Mouse (Mus musculus): Measurements from ENCODE around the gene Rcan3.

Gene Rcan3

DNA sequence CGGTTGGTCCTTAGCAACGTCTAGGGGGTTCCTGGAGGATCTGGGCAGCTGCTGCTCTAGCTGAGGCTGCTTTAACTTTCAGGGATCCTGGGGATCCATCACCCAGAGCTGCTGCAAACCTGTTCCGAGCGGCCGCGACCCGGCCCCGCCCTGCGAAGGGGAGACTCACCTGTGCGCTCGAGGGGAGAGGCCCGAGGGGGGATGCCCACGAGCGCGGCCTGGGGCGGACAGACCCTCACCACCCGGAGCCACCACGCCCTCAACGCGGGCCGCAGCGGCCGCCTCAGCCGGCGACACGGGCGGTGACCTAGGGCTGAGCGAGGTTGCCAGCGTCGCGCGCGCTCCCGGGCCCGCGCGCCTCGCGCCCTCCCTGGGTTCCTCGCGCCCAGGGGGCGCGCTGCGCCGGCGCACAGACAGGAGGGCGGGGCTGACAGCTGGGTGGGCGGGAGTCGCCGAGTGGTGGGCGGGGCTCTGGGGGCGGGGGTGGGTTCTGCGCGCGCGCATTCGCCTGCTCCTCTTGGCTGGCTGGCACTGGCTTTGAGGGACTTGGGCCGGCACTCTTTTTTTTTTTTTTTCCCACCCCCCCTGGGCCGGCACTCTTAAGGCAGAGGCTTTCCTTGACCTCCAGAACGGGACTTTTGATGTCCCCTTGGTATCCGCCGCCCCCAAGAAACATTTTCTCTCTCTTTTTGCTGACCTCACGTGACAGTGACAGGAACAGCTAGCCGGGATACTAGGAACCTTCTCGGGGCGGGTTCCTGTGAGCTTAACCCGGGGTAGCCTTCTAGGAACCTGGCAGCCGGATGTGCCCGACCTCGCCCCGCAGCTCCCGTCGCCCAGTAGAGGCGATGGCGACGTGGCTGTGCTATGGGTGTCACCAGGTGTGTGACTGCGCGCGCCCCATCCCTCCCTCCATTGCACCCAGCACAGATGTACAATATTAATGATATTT is at the start of gene Rcan3:
TSS of gene Rcan3 (minus strand) at position 411 of the 952 bp plus-strand sequence.
- DNase-seq (ENCODE audit: low read depth, low spot score), result peak; percentile 92

DNA sequence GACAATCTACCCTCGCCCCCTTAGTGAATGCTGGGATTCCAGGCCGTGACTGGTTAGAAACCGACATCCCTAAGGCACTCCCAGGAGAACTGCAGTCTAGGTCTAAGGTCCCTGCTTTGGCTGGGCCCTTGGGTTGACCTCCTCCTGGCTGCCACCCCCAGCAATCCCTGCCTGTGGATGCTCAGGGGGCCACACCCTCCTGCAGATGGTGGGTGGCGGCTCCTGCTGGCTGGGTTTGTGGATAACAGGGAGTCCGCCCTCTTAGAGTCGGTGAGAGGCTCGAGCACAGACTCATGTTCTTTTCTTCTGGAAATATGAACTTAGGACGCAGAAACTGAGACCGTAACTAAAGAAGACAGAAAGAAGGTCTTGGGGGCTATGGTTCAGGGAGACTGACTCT is 46.7 kb upstream of the Rcan3 start:
- DNase-seq (ENCODE audit: low read depth, low spot score), result no peak

DNA sequence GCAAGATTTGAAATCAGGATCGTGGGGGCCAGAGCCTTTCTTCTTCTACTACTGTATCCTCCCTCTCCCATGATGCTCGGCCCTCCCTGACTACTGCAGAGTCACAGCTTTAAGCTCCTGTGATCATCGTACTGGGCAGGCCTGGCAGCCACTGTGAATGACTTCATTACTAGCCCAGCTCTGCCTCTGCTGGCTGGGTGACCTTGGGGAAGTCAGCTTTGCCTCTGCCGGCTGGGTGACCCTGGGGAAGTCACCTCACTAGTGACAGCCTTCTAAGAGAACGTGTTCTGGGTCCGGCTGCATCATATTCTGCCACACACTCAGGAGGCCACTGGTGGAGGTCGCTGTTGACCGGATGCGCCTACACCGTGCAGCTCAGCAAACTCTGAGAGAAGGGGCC is 44.2 kb upstream of the Rcan3 start:
- no peak for DNase-seq (ENCODE audit: low read depth, low spot score)

GRCm38 (mm10) chr4:135463406-135463805 is 29.8 kb upstream of the Rcan3 start:
- no peak for DNase-seq (ENCODE audit: low read depth, low spot score)

DNA sequence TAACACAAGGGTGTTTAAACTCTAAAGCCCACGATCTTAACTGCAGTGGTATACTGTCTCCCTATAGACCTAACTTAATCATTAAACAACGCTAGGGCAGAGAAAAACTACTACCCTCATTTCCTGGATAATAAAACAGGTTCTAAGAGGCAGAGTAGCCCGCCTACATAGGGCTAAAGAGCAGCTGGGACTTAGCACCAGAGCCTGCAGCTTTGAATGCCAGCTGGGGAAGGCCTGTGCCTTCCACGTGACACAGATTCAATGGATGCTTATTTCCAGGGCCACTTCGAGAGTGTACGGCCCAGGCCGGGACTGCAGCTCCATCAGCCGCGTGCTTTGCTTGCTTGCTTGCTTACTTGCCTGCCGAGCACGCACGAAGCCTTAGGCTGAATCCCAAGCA is 19.9 kb upstream of the Rcan3 start:
- DNase-seq (ENCODE audit: low read depth, low spot score), result peak; percentile 61

DNA sequence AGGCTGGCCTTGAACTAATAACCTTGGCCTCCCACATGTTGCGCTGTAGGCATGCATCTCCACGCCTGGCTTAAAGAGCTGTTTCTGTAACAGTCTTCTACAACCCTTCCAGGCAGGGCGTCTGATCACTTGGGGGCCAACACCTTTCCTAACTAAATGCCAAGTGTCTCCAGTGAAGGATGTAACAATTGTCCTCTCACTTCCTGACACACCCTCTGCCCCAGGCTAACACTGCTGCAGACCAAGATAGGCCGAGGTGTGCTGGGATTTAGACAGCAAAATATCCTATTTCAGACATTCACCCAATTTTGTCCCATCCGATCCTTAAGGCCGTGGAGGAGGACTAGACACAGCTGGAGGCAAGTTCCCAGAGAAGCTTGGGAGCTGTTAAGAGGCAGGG is 19.5 kb upstream of the Rcan3 start:
- no peak for DNase-seq (ENCODE audit: low read depth, low spot score)

- DNase-seq (ENCODE audit: low read depth, low spot score), result no peak
Observed at GRCm38 (mm10) chr4:135451360-135452015, 17.8 kb upstream of the Rcan3 start.

GRCm38 (mm10) chr4:135442473-135442872 is 8.8 kb upstream of the Rcan3 start:
- no peak for DNase-seq (ENCODE audit: low read depth, low spot score)

- DNase-seq (ENCODE audit: low read depth, low spot score), result peak; percentile 51
Observed at GRCm38 (mm10) chr4:135439904-135440522, 6.4 kb upstream of the Rcan3 start.

DNA sequence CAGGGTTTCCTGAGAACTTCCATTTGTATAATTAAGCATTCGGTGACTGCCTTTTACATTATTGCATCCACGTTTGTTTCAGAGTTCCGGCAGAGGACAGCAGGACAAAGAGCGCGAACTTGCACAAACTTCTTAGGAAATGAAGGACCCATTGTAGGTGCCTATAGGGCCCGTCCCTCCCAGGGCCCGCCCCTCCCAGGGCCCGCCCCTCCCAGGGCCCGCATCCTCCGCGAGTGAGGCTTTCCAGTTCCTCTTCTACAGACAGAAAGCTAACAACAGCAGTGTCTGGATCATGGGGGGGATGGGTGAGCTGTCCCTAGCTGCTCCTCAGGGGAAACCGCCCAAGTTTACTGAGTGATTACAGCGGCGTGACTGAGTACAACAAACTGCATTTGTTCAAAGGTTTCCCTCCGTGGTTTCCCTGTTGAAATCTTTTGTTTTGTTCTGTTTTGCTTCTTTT is 5.6 kb upstream of the Rcan3 start:
- DNase-seq (ENCODE audit: low read depth, low spot score), result peak; percentile 33

DNA sequence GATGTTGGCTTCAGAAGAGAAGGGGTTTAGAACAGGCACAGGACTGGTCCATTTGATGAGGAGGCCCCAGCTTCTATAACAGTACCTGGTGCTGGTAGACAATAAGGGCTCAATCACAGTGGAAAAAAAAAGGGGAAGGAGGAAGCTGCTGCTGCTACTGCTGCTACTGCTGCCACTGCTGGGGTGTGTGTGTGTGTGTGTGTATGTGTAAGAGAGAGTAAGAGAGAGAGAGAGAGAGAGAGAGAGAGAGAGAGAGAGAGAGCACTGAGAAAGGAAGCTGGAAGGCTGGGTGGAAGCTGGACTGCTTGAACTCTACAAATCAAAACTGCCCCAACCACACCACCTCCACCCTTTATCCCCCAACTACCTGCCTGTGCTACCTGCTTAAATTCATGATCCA is 4.3 kb upstream of the Rcan3 start:
- DNase-seq (ENCODE audit: low read depth, low spot score), result no peak

DNA sequence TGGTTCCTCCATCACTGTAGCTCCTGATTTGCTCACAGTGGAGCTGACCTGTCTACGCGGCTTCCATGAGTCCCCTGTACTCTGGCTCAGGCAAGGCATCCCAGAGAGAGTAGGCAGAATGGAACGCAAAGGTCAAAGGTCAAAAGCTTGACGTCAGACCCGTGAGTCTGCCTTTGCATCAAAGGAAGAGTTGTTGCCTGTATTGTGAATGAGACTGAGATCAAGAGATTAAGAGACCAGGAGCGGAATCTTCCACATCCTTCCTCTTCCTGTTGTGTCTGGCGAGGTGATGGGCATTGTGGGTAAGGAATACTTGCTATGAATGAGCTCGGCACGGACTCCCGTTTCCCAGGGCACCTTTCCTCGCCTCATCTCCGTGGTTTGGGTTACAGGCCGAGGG is 2.6 kb upstream of the Rcan3 start:
- DNase-seq (ENCODE audit: low read depth, low spot score), result no peak

- DNase-seq (ENCODE audit: low read depth, low spot score), result peak; percentile 45
Observed at GRCm38 (mm10) chr4:135434395-135434789, 739 bp upstream of the Rcan3 start.

- DNase-seq (ENCODE audit: low read depth, low spot score), result peak; percentile 24
Observed at GRCm38 (mm10) chr4:135433086-135433442, 589 bp downstream of the Rcan3 start.

- DNase-seq (ENCODE audit: low read depth, low spot score), result peak; percentile 96
Observed at GRCm38 (mm10) chr4:135429990-135430760, 3.5 kb downstream of the Rcan3 start.

GRCm38 (mm10) chr4:135429383-135429782 is 4.3 kb downstream of the Rcan3 start:
- DNase-seq (ENCODE audit: low read depth, low spot score), result peak; percentile 49

DNA sequence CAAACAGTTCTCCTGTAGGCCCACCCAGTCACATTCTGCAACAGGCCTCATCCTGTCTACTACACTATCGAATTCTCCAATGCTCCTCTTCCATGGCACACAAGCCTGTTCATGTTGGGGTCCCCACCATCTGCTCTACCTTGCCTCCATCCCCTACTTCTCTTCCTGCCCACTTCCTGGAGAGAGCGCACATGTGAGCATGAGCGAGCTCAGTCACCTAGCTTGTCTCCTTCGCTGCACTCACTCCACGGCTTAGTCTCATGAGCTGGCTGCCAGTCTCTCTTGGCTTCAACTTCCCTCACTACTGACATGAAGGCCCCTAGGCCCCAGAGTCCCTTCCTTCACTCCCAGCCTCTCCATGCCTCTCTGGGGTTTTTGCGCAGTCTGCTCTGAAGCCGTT is 7.1 kb downstream of the Rcan3 start:
- DNase-seq (ENCODE audit: low read depth, low spot score), result peak; percentile 20

DNA sequence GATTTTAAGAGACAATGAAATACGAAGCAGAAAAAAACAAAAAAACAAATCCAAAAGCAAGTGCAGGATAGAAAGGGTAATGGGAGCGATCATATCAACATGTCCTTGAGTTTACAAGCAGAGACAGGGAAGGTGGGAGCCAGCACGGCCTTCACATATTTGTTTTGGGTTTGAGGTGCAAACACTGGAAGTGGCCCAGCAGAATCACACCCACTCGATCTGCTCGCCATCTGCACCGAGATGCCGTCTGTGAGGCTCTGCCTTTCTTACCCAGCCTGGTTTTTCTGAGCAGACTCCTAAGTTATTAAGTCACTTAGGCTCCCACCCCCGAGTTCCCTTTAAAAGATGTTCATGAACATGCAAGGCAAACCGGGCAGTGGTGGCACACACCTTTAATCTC is 8.0 kb downstream of the Rcan3 start:
- peak; percentile 90 for DNase-seq (ENCODE audit: low read depth, low spot score)

DNA sequence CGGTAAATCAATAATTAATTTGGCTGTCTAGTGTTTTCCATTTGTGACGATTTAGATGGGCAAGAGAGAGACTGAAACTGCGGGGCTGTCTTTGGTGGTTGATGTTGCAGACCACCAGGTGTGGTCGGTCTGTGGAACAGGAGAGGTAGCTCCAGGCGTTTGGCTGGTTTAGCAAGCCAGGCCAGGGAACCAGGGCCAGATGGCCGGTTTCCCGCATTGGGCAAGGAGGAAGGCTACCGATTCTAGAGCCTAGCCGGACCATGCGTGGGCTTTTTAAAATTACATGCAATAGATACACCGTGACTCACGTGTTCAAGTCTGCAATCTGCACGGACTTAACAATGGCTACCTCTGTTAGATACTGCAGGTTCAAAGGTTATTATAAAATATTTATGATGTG is 12.7 kb downstream of the Rcan3 start:
- DNase-seq (ENCODE audit: low read depth, low spot score), result peak; percentile 48

DNA sequence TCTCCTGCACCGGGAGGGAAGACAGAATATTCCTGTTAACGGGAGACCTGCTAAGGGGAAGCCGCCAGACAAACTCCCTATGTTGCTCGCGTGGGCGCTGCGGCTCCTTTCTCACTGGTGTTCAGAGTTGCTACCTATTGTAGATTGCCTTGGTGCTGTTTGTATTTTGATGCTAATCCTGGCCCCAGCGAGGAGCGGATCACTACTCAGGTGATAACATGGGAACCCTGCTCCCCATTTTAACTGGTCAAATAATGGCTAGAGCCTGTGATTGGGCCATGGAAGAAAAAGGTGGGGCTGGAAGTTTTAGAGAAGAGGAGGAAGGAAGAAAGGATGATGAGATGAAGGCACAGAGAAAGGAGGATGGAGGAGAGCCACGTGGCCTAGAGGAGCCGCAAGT is 13.2 kb downstream of the Rcan3 start:
- DNase-seq (ENCODE audit: low read depth, low spot score), result no peak

- DNase-seq (ENCODE audit: low read depth, low spot score), result no peak
Observed at GRCm38 (mm10) chr4:135419996-135420395, 13.7 kb downstream of the Rcan3 start.

DNA sequence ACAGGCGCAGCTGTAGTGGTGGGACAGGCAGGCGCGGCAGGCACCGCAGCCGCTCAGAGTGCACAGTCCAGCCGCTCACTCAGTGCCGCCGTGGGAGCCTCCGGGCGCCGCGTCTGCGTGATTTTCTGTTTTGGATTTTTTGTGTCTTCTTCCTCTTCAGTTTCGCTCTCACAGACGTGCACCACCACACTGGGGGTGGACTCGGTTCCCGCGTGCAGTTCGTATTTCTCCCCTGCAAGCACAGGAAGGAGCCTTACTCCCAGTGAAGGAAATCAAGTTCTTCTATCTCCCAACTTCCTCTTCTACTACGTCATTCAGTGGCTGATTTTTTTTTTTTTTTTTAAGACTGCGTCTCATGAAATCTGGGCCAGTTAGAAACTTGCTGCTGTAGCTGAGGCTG is 17.3 kb downstream of the Rcan3 start:
- no peak for DNase-seq (ENCODE audit: low read depth, low spot score)

Data from brain, adult 2 months (tissue).